Mouse (Mus musculus) effector memory CD4-positive, alpha-beta T cell, adult 7 months (primary cell): ENCODE data around the gene Kcnip2. TPM values are rescaled to one million over a fixed set of nuclear protein-coding genes. Genes with fewer than 3 reads are reported as not detected.

Experiments used
- polyA plus RNA-seq: library from polyadenylated mRNA; unstranded; fragments of 100-300 nt; shearing (Covaris generic); gene quantifications from one replicate; pipeline ENCODE4 v1.2.1, GENCODE M21; 2017

Gene Kcnip2
- 5.4 TPM for polyA plus RNA-seq

DNA sequence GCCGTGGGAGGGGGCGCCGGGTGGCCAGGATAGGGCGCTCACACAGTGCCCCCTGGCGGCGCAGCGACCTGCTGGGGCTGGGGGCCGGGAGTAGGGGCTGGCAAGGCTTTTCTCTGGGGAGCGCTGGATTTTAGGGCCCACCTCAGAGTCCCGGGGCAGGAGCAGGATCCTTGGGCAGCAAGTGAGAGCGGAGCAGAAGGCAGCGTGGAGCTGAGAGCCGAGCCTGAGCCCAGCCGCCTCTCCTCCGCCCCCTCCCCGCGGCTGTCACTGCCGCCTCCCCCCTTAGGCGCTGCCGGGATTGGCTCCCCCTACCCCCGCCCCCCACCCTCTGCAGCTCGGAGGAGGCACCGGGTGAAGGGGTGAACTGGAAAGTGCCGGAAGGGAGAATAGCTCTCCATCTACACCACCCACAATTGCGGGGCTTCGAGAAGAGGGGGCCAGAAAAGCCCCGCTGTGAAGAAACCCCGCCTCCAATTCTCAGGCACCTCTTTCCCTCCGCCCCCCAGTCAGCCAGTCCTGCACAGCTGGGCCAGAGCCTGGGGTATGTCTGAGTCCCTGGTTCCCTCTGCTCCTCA is at the start of gene Kcnip2:
Kcnip2 (minus strand) TSS at position 231 of the 575 bp plus-strand sequence.

DNA sequence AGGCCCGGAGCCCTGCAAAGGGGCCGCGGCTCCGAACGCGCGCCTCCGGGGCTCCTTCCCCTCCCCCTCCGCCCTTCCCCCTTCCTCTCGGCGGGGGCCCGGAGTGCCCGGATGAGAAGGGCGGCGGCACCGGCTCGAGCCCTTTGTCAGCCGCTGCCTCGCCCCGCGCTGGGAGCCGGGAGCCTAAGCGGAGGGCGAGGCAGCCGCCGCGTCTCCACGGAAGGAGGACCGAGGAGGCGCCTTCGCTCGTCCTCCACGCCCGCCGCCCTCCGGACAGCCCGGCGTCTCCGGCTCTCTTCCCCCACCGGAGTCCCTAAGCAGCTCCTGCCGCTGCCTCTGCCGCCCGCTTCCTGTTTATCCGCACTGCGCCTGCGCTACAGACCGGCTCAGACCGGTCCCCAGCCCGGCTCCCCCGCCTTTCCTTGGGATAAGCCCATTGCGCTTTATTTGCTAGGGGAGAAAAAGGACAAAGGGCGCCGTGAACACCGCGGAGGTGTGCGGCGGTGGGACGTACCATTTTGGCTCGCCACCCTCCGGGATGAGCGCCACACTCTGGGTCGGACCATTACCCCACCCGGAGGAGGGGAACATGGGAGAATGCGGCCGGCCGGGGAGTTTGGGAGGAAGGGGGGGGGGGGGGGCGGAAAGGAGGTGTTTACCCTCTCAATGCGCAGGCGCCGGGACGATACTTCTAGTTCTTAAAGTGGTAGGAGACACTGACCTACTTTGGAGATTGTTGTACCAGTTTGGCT is 32.5 kb downstream of the Kcnip2 start, which contains the start of gene Mgea5:
Mgea5 (minus strand) TSS at position 657 of the 752 bp plus-strand sequence.

DNA sequence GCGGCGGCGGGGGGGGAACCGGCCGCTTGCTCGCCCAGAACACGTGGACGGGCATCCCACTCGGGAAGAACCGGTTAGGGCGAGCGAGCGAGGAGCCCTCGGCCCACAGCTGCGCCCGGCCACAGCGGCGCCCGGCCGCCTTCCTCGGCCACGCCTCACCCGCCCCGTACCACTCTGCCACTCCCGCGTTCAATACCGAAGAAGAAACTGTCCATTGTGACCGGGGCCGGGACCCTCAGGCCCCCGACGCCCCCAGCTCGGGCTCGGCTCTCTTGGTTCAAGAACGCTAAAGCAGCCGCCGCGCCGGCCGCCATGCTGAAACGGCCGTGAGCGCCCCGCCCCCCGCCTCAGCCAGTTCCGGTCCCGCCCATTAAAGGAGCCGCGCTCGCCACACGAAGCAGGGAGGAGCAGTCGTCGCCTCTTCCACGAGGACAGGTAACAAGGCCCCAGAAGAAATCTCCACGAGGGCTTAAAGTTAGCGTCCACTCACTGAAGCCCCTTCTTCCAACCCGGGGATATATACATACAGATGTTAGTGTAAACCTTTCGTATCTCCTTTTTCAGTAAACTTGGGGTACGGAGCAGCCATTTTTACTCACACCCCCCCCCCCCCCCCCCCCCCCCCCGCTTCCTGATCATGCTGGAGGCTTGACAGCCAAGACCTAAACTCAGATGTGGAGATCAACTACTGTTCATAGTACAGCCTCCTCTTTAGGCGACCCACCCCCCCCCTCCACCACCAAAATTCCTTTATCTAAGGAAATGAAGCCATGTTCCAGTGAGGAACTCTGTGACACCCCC is 66.4 kb downstream of the Kcnip2 start, which contains the start of gene Npm3:
Npm3 (minus strand) TSS at position 349 of the 801 bp plus-strand sequence.

DNA sequence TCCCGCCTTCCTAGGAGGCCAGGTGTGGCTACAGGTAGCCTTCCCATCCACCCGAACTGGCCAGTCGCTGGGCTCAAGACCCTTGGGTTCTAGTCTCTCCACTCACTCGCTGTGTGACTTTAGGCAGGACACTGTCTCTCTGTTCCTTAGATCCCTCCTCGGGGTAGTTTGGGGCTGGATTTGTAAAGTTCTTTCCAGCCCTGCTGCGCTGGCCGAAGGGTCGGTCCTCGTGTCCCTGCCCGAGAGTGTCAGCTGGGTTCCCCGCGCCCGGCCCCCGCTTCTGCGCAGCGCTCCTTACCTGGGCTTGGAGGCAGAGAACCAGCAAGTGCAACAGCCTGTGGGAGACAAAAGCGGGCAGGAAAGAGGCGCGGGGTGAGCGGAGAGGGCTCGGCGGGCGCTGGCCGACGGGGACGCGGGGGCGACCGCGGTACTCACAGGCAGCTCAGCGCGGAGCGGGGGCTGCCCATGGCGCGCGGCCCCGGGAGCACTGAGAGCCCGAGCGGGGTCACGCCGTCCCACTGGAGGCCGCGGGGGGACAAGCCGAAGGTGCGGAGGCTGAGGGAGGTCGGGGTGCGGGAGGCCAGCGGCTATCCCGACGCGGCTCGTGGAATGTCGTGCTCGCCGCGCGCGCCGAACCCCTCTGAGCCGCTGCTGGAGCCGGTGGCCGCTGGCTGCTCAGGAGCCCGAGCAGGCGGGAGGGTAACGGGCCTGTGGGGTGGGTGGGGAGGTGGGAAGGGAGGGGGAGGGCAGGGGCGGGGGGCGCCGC is 73.5 kb downstream of the Kcnip2 start, which contains the start of gene Fgf8:
Fgf8 (minus strand) TSS at position 698 of the 766 bp plus-strand sequence.

Other genes with a start within 250 kb of the Kcnip2 start
- gene Fbxw4, start 155.7 kb downstream of the Kcnip2 start, polyA plus RNA-seq: 13.5 TPM
- not detected for gene Fgf8, start 73.1 kb downstream of the Kcnip2 start, polyA plus RNA-seq
- gene Npm3, start 66.5 kb downstream of the Kcnip2 start, polyA plus RNA-seq: 21.0 TPM
- gene Mgea5, start 32.2 kb downstream of the Kcnip2 start, polyA plus RNA-seq: 339 TPM
- gene Armh3, start 182.4 kb upstream of the Kcnip2 start, polyA plus RNA-seq: 10.4 TPM
- 9.2 TPM for gene Hps6, start 187.4 kb upstream of the Kcnip2 start, polyA plus RNA-seq
- gene Pprc1, start 228.8 kb upstream of the Kcnip2 start, polyA plus RNA-seq: 60.0 TPM
- 254 TPM for gene Ldb1, start 229.2 kb upstream of the Kcnip2 start, polyA plus RNA-seq